Mouse (Mus musculus): ENCODE results near the gene Nupl1. TPM values are rescaled to one million over a fixed set of nuclear protein-coding genes. Genes with fewer than 3 reads are reported as not detected.
A peak's percentile ranks its signal among the peaks of the same experiment; 100 is the strongest.

Nupl1 gene
- 1 to 10 TPM in 11 of 26 experiments, under 1 TPM in 10, not detected in 5; 0.21 to 2.0 (median 1.1) TPM for total RNA-seq (2018; cell fraction: chromatin; rRNA removed)
- under 1 TPM in 6 of 26 experiments, not detected in 20; 0.03 to 0.13 (median 0.04) TPM for total RNA-seq (2018; cell fraction: cytosol; rRNA removed)
- total RNA-seq (2018; cell fraction: nucleus; rRNA removed), result 1 to 10 TPM in 4 of 26 experiments, under 1 TPM in 16, not detected in 6; 0.18 to 1.3 (median 0.40) TPM
- not detected in 3 replicates for polyA plus RNA-seq (2018)

- WGBS (ENCODE audit: missing documents), result under 1% methylated on average over 55 of the region's 62 CpGs
Observed at GRCm38 (mm10) chr14:60251281-60252003, at the start of gene Nupl1, which contains the start of gene Gm49336. TSS of gene Nupl1 (minus strand) at chr14:60251431. TSS of gene Gm49336 (minus strand) at chr14:60251507.

GRCm38 (mm10) chr14:60301024-60301423, 49.8 kb upstream of the Nupl1 start:
- Histone ChIP-seq H3K27ac (no peak overlapping the region), H3K79me2 (ENCODE audit: inconsistent target) (no peaks in the 10 kb centered on the region), H3K36me3 (ENCODE audit: inconsistent target) (peaks cover 43% of the 10 kb centered on the region), H3K4me3 (ENCODE audit: inconsistent target) (no peak overlapping the region)
- 90% methylated on average over 5 of the region's 6 CpGs for WGBS (ENCODE audit: missing documents)

More at GRCm38 (mm10) chr14:60251281-60252003, at the start of gene Nupl1, which contains the start of gene Gm49336:
- Histone ChIP-seq H3K4me3 (ENCODE audit: inconsistent target) (peak within 1 kb of the TSS; percentile 78), H3K79me2 (ENCODE audit: inconsistent target) (peaks cover 47% of the 10 kb centered on the region), H3K27ac (peak within 1 kb of the TSS; percentile 91), H3K36me3 (ENCODE audit: inconsistent target) (no peaks in the 10 kb centered on the region)

GRCm38 (mm10) chr14:60300224-60300991, 49.2 kb upstream of the Nupl1 start:
- peaks cover 49% of the 10 kb centered on the region for H3K36me3 ChIP-seq (ENCODE audit: inconsistent target)
- H3K79me2 ChIP-seq (ENCODE audit: inconsistent target), result no peaks in the 10 kb centered on the region
- WGBS (ENCODE audit: missing documents), result 93% methylated on average over 13 of the region's 14 CpGs

GRCm38 (mm10) chr14:60295531-60295930, 44.3 kb upstream of the Nupl1 start:
- Histone ChIP-seq H3K79me2 (ENCODE audit: inconsistent target) (peaks cover 15% of the 10 kb centered on the region; the same call in 1 of the 2 replicates), H3K36me3 (ENCODE audit: inconsistent target) (peaks cover 60% of the 10 kb centered on the region)
- 86% methylated on average over 1 of the region's 1 CpGs for WGBS (ENCODE audit: missing documents)

More at GRCm38 (mm10) chr14:60300224-60300991, 49.2 kb upstream of the Nupl1 start:
- H3K27ac ChIP-seq, result no peak overlapping the region
- no peak overlapping the region for H3K4me3 ChIP-seq (ENCODE audit: inconsistent target)

GRCm38 (mm10) chr14:60290363-60290762, 39.1 kb upstream of the Nupl1 start:
- H3K4me3 ChIP-seq (ENCODE audit: inconsistent target), result no peak overlapping the region
- WGBS (ENCODE audit: missing documents), result 12% methylated on average over 4 of the region's 4 CpGs
- H3K27ac ChIP-seq, result peak overlapping the region; percentile 58
- peaks cover 49% of the 10 kb centered on the region; the same call in 1 of the 2 replicates for H3K79me2 ChIP-seq (ENCODE audit: inconsistent target)
- peaks cover 46% of the 10 kb centered on the region for H3K36me3 ChIP-seq (ENCODE audit: inconsistent target)

More at GRCm38 (mm10) chr14:60295531-60295930, 44.3 kb upstream of the Nupl1 start:
- Histone ChIP-seq H3K27ac (no peak overlapping the region), H3K4me3 (ENCODE audit: inconsistent target) (no peak overlapping the region)

- Histone ChIP-seq H3K27ac (no peak overlapping the region), H3K79me2 (ENCODE audit: inconsistent target) (peaks cover 79% of the 10 kb centered on the region), H3K4me3 (ENCODE audit: inconsistent target) (no peak overlapping the region), H3K36me3 (ENCODE audit: inconsistent target) (peaks cover 19% of the 10 kb centered on the region; the same call in 1 of the 2 replicates)
- 95% methylated on average over 7 of the region's 7 CpGs for WGBS (ENCODE audit: missing documents)
Observed at GRCm38 (mm10) chr14:60286194-60286863, 35.1 kb upstream of the Nupl1 start.

- Histone ChIP-seq H3K4me3 (ENCODE audit: inconsistent target) (no peak overlapping the region), H3K36me3 (ENCODE audit: inconsistent target) (peaks cover 35% of the 10 kb centered on the region), H3K79me2 (ENCODE audit: inconsistent target) (peaks cover 100% of the 10 kb centered on the region), H3K27ac (no peak overlapping the region)
- 95% methylated on average over 7 of the region's 7 CpGs for WGBS (ENCODE audit: missing documents)
Observed at GRCm38 (mm10) chr14:60275301-60276276, 24.4 kb upstream of the Nupl1 start.

GRCm38 (mm10) chr14:60273346-60273745, 22.1 kb upstream of the Nupl1 start:
- no peak overlapping the region for H3K4me3 ChIP-seq (ENCODE audit: inconsistent target)
- peaks cover 15% of the 10 kb centered on the region for H3K36me3 ChIP-seq (ENCODE audit: inconsistent target)
- WGBS (ENCODE audit: missing documents), result 45% methylated on average over 6 of the region's 6 CpGs
- H3K27ac ChIP-seq, result peak overlapping the region; percentile 39
- peaks cover 99% of the 10 kb centered on the region for H3K79me2 ChIP-seq (ENCODE audit: inconsistent target)

- H3K4me3 ChIP-seq (ENCODE audit: inconsistent target), result no peak overlapping the region; the same call in 1 of the 2 replicates
- H3K36me3 ChIP-seq (ENCODE audit: inconsistent target), result no peaks in the 10 kb centered on the region
- peaks cover 90% of the 10 kb centered on the region for H3K79me2 ChIP-seq (ENCODE audit: inconsistent target)
- 7% methylated on average over 6 of the region's 6 CpGs for WGBS (ENCODE audit: missing documents)
- H3K27ac ChIP-seq, result peak overlapping the region; percentile 58
Observed at GRCm38 (mm10) chr14:60269333-60269732, 18.1 kb upstream of the Nupl1 start.

- 0% methylated on average over 51 of the region's 51 CpGs for WGBS (ENCODE audit: missing documents)
- H3K79me2 ChIP-seq (ENCODE audit: inconsistent target), result peaks cover 49% of the 10 kb centered on the region
- no peaks in the 10 kb centered on the region for H3K36me3 ChIP-seq (ENCODE audit: inconsistent target)
- H3K27ac ChIP-seq, result peak within 1 kb of the TSS; percentile 58
- peak within 1 kb of the TSS; percentile 77 for H3K4me3 ChIP-seq (ENCODE audit: inconsistent target)
Observed at GRCm38 (mm10) chr14:60264990-60265876, 14.0 kb upstream of the Nupl1 start, which contains the start of gene Mtmr6. TSS of gene Mtmr6 (plus strand) at chr14:60265228.

- 85% methylated on average over 7 of the region's 7 CpGs for WGBS (ENCODE audit: missing documents)
- H3K27ac ChIP-seq, result no peak overlapping the region
- peaks cover 21% of the 10 kb centered on the region for H3K79me2 ChIP-seq (ENCODE audit: inconsistent target)
- no peak overlapping the region for H3K4me3 ChIP-seq (ENCODE audit: inconsistent target)
- no peaks in the 10 kb centered on the region for H3K36me3 ChIP-seq (ENCODE audit: inconsistent target)
Observed at GRCm38 (mm10) chr14:60262316-60262715, 11.1 kb upstream of the Nupl1 start.

GRCm38 (mm10) chr14:60257851-60258250, 6.6 kb upstream of the Nupl1 start:
- no peaks in the 10 kb centered on the region for H3K79me2 ChIP-seq (ENCODE audit: inconsistent target)
- no peaks in the 10 kb centered on the region for H3K36me3 ChIP-seq (ENCODE audit: inconsistent target)
- H3K27ac ChIP-seq, result no peak overlapping the region
- no peak overlapping the region for H3K4me3 ChIP-seq (ENCODE audit: inconsistent target)
- WGBS (ENCODE audit: missing documents), result 78% methylated on average over 1 of the region's 1 CpGs
